Mouse (Mus musculus): ENCODE data around the gene Zfp81. TPM values are rescaled to one million over a fixed set of nuclear protein-coding genes. Genes with fewer than 3 reads are reported as not detected.

Zfp81 gene
- 6.2 and 9.2 TPM in 2 replicates for polyA plus RNA-seq (2021; fragmentation: Nextera tagmentation)
- long read RNA-seq, experiment 1, full-length matches to known transcripts = 11 of 16 reads
- long read RNA-seq, experiment 1, partial matches to known transcripts = 0 of 16 reads
- long read RNA-seq, experiment 1, other reads (novel, unspliced or antisense) = 5 of 16 reads
- long read RNA-seq, experiment 2, partial matches to known transcripts = 0 of 3 reads
- long read RNA-seq, experiment 2, other reads (novel, unspliced or antisense) = 3 of 3 reads

DNA sequence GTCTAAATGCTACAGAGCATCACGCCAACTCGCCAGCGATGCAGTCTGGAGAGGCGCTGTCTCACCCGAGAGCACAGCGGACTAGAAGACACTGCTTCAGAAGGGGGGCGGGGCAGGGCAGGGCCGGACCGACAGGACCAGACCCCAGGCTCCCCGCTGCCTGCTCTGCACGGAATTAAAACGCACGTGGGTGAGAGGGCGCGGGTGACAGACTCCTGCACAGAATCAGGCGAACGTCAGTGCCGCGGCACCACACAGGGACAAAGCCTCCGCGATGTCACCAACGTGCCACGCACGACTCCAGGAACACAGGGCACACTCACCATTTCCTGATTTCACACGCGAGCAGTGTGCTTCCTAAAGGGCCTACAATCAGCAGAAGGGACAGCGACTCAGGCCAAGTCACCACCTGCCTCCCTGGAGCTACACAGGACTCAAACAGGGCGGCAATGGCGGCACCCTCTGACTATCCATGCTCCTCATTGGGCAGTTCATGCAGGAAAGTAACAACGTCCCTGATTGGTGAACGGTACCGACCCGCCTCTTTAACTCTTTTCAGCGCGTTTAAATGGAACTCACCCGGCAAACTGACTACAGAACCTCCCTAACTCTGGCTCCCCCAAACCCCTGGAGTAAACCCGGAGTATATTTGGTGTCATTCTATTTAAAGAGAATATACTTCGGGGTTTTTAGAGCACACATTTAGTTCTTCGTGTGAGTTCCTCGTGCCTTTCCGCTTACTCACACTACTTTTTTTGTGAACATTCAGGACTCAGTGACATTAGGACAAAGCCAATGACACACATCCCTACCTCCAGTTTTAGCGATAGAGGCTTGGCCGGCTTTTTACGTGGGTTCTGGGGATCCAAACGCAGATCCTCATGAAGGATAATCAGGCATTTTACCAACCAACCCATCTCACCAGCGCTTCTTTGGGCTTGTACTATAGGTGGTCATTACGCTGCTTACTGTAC lies at the start of gene Zfp81:
Gene Zfp81 (minus strand): TSS at position 468 of the 974 bp plus-strand sequence.

DNA sequence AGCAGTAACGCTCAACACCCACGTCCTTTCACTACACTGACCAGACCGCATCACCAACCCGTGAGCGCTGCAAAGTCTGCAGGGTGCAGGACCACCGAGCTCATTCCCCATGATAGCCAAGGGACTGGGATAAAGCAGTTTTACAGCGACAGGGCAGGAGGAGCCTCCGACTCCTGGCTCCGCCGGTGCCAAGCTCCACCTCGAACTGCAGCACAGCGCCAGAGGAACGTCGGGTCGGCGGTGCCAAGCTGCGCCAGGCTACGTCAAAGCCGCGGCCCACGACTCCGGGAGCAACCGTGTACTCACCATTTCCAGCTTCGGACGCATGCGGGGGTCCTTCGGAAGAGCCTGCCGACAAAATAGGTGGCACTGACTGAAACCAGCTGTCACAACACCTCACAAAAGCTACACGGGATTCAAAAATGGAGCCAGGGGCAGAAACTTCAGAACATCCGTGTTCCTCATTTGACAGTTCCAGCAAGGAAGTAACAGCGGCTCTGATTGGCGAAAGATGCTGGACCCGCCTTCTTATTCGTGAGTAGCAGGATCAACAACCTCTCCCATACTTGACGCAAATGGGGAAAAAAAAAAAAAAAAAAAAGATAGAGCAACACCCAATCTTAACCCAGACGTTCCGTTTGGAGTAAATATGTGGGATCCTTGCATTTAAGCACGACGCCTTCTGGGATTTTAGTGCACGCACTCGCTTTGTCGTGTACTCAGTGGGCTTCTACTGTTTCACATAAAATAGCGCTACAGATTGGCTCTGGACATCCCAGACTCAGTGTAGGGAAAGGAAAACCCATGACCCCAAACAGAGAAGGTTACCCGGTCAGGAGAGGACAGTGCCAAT lies 35.7 kb upstream of the Zfp81 start, which contains the start of gene Zfp101:
Gene Zfp101 (minus strand): TSS at position 460 of the 853 bp plus-strand sequence.

DNA sequence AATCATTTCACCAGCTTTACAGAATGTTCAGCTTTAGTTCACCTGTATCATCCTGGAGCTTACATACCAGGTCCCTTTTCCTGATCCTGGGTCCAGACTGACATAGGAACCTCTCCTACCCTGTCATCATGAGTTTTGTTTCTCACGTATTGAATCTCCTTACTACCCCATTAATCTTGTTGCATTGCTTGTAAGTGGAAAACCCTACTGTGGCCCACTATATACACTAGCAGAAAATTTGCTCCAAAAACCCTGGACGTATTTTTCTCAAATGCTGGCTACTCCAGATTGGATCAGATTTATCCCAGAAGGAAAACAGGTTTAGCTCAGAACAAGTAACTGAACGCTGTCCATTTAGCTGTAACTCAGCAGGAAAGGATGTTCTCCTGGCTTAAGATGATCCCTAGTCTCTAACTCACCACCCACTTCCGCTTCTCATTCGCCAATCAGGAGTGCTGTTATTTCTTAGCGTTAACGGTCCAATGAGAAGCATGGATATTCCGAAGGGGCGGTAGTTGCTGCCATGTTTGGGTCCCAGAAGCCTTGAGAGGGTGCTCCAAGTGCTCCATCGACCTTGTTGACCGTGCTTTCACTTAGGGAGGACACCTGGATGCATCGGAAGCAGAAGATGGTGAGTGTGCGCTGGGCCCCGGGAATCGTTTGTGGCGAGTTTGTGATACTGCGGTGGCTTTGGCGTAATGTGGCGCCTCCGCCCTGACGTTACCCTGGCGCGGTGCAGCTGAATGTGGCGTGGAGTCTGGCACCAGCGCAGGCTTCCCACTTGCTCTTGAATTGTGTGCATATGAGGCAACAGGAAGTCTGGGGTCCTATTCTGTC lies 69.4 kb downstream of the Zfp81 start, which contains the start of gene Zfp955b:
Gene Zfp955b (plus strand): TSS at position 506 of the 837 bp plus-strand sequence.

Other genes starting within 250 kb of the Zfp81 start
- gene Morc2b, start 219.2 kb downstream of the Zfp81 start, polyA plus RNA-seq (2021; fragmentation: Nextera tagmentation) = 1.2 and 1.3 TPM in 2 replicates
- gene Olfr55, start 190.4 kb downstream of the Zfp81 start, polyA plus RNA-seq (2021; fragmentation: Nextera tagmentation) = 0.08 TPM in 1 of 2 replicates, not detected in the other
- gene Olfr239, start 167.6 kb downstream of the Zfp81 start, polyA plus RNA-seq (2021; fragmentation: Nextera tagmentation) = not detected in 2 replicates
- gene Olfr1564, start 137.2 kb downstream of the Zfp81 start, polyA plus RNA-seq (2021; fragmentation: Nextera tagmentation) = 0.03 and 0.04 TPM in 2 replicates
- 3.4 and 4.6 TPM in 2 replicates for gene Zfp955a, start 103.7 kb downstream of the Zfp81 start, polyA plus RNA-seq (2021; fragmentation: Nextera tagmentation)
- 0.01 TPM in 1 of 2 replicates, not detected in the other for gene Olfr63, start 94.2 kb downstream of the Zfp81 start, polyA plus RNA-seq (2021; fragmentation: Nextera tagmentation)
- 10.7 and 17.1 TPM in 2 replicates for gene Zfp955b, start 69.3 kb downstream of the Zfp81 start, polyA plus RNA-seq (2021; fragmentation: Nextera tagmentation)
- gene Zfp101, start 35.8 kb upstream of the Zfp81 start, polyA plus RNA-seq (2021; fragmentation: Nextera tagmentation) = 5.3 and 7.3 TPM in 2 replicates
- gene Actl9, start 74.0 kb upstream of the Zfp81 start, polyA plus RNA-seq (2021; fragmentation: Nextera tagmentation) = 0.20 TPM in 1 of 2 replicates, not detected in the other
- 1.9 and 2.4 TPM in 2 replicates for gene Adamts10, start 165.3 kb upstream of the Zfp81 start, polyA plus RNA-seq (2021; fragmentation: Nextera tagmentation)
- gene Myo1f, start 196.8 kb upstream of the Zfp81 start, polyA plus RNA-seq (2021; fragmentation: Nextera tagmentation) = 1.2 and 1.5 TPM in 2 replicates

All from left cerebral cortex, adult 6 months (tissue).